Mouse (Mus musculus) heart, postnatal 0 days (tissue): ENCODE results near the gene Pex16. TPM values are rescaled to one million over a fixed set of nuclear protein-coding genes. Genes with fewer than 3 reads are reported as not detected.

Source experiments
- ATAC-seq: fragments of 200-750 bp; cut with Nextera tagmentation; 2 replicates; pipeline ENCODE4 v1.8.0; 2017; ENCODE audit warnings: low read depth, moderate number of reproducible peaks, moderate library complexity; ENCODE audit not compliant: insufficient read depth
- DNase-seq: peaks from one replicate; pipeline ENCODE4 v3.0.0-alpha.2; 2016; ENCODE audit warnings: low spot score
- H3K27ac ChIP-seq: fragments of 300-500 bp; sonication (generic); 2 replicates; pipeline ENCODE4 v1.5.1; 2014; ENCODE audit warnings: low read depth, mild to moderate bottlenecking
- H3K27me3 ChIP-seq: fragments of 300-500 bp; sonication (generic); 2 replicates; pipeline ENCODE4 v1.6.1; 2014; ENCODE audit warnings: low read length, mixed read lengths; ENCODE audit not compliant: control insufficient read depth, insufficient read depth
- H3K36me3 ChIP-seq: fragments of 300-500 bp; sonication (generic); replicated peaks from 2 replicates; pipeline ENCODE4 v1.6.1; 2014; ENCODE audit warnings: low read length, mixed read lengths; ENCODE audit not compliant: control insufficient read depth, insufficient read depth
- H3K4me1 ChIP-seq: fragments of 300-500 bp; sonication (generic); 2 replicates; pipeline ENCODE4 v1.6.1; 2014; ENCODE audit warnings: antibody characterized with exemption; ENCODE audit not compliant: control insufficient read depth, insufficient read depth
- H3K4me2 ChIP-seq: fragments of 300-500 bp; sonication (generic); 2 replicates; pipeline ENCODE4 v1.6.1; 2014; ENCODE audit warnings: low read depth, mild to moderate bottlenecking, low read length, moderate library complexity
- H3K4me3 ChIP-seq: fragments of 300-500 bp; sonication (generic); 2 replicates; pipeline ENCODE4 v1.5.1; 2014; ENCODE audit warnings: low read depth, low read length
- H3K9ac ChIP-seq: fragments of 300-500 bp; sonication (generic); replicated peaks from 2 replicates; pipeline ENCODE4 v1.6.1; 2014; ENCODE audit warnings: low read depth, low read length, mixed read lengths
- H3K9me3 ChIP-seq: fragments of 300-500 bp; sonication (generic); replicated peaks from 2 replicates; pipeline ENCODE4 v1.6.1; 2016; ENCODE audit warnings: low read length; ENCODE audit not compliant: control insufficient read depth
- CTCF ChIP-seq: IDR thresholded peaks from 2 replicates; pipeline ENCODE4 v1.5.1; 2016; ENCODE audit warnings: antibody characterized with exemption, control low read depth, low read depth
- EP300 ChIP-seq: IDR thresholded peaks from 2 replicates; pipeline ENCODE4 v1.6.1; 2016; ENCODE audit warnings: antibody characterized with exemption, low read depth
- WGBS: fragments of 180-500 bp; shearing (Covaris S2); extraction: QIAGEN DNeasy Blood & Tissue Kit; methylation state at CpG from one replicate; pipeline ENCODE4 v1.1.7; 2014; 5-methylcytosine and 5-hydroxymethylcytosine counted together
- microRNA-seq: library from miRNA; unstranded; fragments of <30 nt; microRNA quantifications from one replicate; pipeline ENCODE4, GENCODE M21; 2016
- polyA plus RNA-seq: library from polyadenylated mRNA; unstranded; fragments of >200 nt; fragmentation: Nextera tagmentation; extraction: Ambion mirVana; gene quantifications from 2 replicates; pipeline ENCODE4 v1.2.1, GENCODE M21; 2015
- total RNA-seq: library from RNA; depleted of rRNA; stranded (reverse); fragments of >200 nt; gene quantifications from 2 replicates; pipeline ENCODE4 v1.2.3, GENCODE M21; 2014; ENCODE audit warnings: low replicate concordance; rRNA removed

Gene Pex16
- total and polyA plus RNA-seq, 2 experiments from 2014 or later: 14.1 to 27.7 TPM

DNA sequence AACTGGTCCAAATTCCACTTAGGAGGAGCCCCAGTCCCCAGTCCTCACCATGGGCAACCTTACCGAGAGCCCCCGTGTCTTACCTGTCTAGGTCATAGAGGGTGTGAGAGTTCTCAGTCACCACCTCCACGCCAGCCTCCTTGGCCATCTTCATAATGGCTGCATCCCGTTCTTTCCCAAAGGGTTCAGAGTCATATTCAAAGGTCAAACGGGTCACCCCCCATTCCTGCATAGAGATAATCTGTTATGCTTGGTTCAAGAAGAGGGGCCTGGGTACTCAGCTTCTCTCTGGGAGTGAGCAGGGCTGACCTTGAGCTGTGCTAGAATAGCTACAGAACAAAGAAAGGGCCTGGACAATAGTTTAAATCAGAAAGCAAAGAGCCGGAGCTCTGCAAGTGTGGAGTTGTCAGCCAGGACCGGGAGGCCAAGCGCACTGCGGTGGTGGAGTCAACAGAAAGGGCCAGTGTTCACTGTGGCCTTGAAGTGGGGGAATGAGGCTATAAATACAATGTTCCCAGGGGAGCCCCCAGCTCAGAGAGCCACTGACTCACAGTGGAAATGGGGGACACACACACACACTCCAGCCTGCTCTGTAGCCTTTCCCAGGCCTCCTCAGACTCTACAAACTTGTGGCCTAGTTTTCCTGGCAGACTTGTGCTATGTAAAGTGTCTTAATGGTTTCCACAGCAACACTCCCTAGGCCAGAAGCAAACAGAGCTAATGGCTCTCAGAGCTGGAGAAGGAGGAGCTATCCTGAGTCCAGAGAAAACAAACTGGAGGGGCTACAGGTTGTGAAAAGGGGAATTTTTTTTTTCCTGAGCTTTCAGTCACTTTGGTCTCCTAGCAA is 50.2 kb downstream of the Pex16 start:
- peaks cover 43% of the 10 kb centered on the region for H3K36me3 ChIP-seq
- no peak for TF ChIP-seq CTCF
- TF ChIP-seq EP300: peak; percentile 22; the same call in 1 of the 2 replicates
- H3K4me2 ChIP-seq: no peak overlapping the region
- no peak overlapping the region for H3K4me3 ChIP-seq
- peak overlapping the region; percentile 20; the same call in 1 of the 2 replicates for H3K9ac ChIP-seq
- DNase-seq (peak; percentile 92), ATAC-seq (peak; percentile 60)
- no peaks in the 10 kb centered on the region for H3K9me3 ChIP-seq
- 43% methylated on average over 9 of the region's 9 CpGs for WGBS
- no peaks in the 10 kb centered on the region for H3K27me3 ChIP-seq
- peak overlapping the region; percentile 90 for H3K27ac ChIP-seq
- H3K4me1 ChIP-seq: peaks cover 62% of the 10 kb centered on the region

DNA sequence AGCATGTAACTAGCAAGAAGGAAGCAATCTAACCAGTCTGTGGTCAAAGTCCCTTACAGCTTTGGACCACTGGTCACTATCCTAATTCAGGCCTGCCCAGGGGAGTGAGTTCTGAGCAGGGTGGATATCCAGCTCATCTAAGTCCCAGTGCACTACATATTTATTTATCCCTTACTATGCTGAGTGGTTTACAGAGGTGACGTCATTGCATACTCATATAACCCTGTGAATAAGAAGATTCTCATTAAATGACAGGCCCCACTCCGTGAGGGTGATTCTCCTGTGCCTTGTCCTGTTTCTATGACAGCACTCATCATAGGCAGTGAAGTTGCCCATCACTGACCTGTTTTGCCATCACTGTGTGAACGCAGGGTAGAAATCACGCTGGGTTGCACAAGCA is 50.9 kb downstream of the Pex16 start:
- peaks cover 69% of the 10 kb centered on the region for H3K4me1 ChIP-seq
- peaks cover 37% of the 10 kb centered on the region for H3K36me3 ChIP-seq
- TF ChIP-seq CTCF (no peak), EP300 (no peak)
- H3K4me3 ChIP-seq: no peak overlapping the region
- 82% methylated on average over 4 of the region's 4 CpGs for WGBS
- no peak overlapping the region for H3K9ac ChIP-seq
- ATAC-seq (no peak), DNase-seq (no peak)
- no peaks in the 10 kb centered on the region for H3K9me3 ChIP-seq
- H3K27me3 ChIP-seq: no peaks in the 10 kb centered on the region
- peak overlapping the region; percentile 90 for H3K27ac ChIP-seq
- H3K4me2 ChIP-seq: no peak overlapping the region

DNA sequence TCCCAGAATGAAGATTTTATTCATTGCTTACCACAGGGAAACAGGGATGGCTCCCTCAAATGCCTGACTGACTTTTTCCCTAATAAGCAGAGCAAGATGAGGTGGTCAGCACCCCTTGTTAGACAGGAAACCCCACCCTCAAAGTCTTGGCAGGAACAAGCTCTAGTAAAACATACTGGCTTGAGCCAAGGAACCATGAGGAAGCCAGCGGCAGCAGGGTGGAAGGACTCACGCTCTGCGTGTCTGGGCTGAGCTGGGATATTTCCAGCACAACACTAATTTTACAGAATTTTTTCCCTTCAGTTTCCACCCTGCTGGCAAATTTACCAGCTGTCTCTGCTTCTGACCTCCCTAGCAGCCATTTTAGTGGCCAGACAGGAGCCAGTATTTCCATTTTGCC is 52.0 kb downstream of the Pex16 start:
- Histone ChIP-seq H3K9me3 (no peaks in the 10 kb centered on the region), H3K4me3 (no peak overlapping the region), H3K4me1 (peaks cover 79% of the 10 kb centered on the region), H3K36me3 (peaks cover 26% of the 10 kb centered on the region; the same call in 1 of the 2 replicates), H3K27ac (peak overlapping the region; percentile 90), H3K9ac (no peak overlapping the region), H3K27me3 (no peaks in the 10 kb centered on the region), H3K4me2 (no peak overlapping the region)
- no peak for ATAC-seq
- 54% methylated on average over 3 of the region's 3 CpGs for WGBS
- DNase-seq: peak; percentile 67
- TF ChIP-seq CTCF: no peak
- TF ChIP-seq EP300: 0 out of 2 replicates have a peak, but pooled peaks have one; percentile 31

DNA sequence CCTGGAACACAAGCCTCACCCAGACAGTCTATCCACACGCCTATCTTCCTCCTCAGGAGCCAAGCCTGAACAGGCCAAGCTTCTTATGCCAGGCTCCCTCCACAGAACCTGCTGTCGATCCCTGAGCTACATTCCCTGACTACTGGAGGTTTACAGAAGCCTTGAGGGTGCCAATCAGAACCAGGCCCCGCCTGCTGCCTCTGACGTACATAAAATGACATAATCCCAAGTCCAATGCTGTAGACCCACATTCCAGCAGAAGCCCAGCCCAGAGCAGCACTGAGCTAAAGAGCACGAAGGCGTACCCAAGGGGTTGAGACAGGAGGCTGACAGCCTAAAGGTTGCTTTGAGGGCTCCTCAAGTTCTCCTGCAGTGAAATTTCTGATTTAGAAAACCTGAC is 53.4 kb downstream of the Pex16 start:
- peak overlapping the region; percentile 32; the same call in 1 of the 2 replicates for H3K9ac ChIP-seq
- DNase-seq (peak; percentile 92), ATAC-seq (peak; percentile 57)
- no peak; the same call in 1 of the 2 replicates for TF ChIP-seq CTCF
- TF ChIP-seq EP300: no peak
- peak overlapping the region; percentile 90 for H3K27ac ChIP-seq
- peaks cover 11% of the 10 kb centered on the region; the same call in 1 of the 2 replicates for H3K36me3 ChIP-seq
- H3K4me2 ChIP-seq: peak overlapping the region; percentile 8; the same call in 1 of the 2 replicates
- 27% methylated on average over 6 of the region's 6 CpGs for WGBS
- no peaks in the 10 kb centered on the region for H3K27me3 ChIP-seq
- H3K4me3 ChIP-seq: no peak overlapping the region
- H3K4me1 ChIP-seq: peaks cover 91% of the 10 kb centered on the region
- H3K9me3 ChIP-seq: no peaks in the 10 kb centered on the region

DNA sequence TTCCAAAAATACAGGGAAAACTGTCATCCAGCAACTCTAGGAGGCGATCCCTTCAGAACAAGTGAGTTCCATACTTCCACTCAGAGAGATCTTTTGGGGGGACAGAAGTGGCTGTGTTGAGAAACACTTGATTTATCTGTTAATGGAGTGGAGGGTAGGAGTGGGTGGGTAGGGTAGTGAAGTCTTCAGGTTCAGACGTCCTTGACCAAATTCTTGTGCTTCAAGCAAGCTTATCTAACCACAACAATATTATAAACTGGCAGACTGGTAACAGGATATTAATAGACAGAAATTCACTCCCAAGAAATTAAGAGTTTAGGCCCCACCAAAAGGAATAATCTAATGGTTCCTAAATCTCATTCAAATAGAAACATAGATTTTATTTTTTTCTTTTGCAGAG is 55.6 kb downstream of the Pex16 start:
- WGBS: 68% methylated on average over 2 of the region's 2 CpGs
- TF ChIP-seq EP300 (no peak), CTCF (no peak)
- Histone ChIP-seq H3K36me3 (peaks cover 8% of the 10 kb centered on the region; the same call in 1 of the 2 replicates), H3K9ac (no peak overlapping the region; the same call in 1 of the 2 replicates), H3K4me3 (no peak overlapping the region), H3K27ac (peak overlapping the region; percentile 73), H3K4me2 (no peak overlapping the region), H3K9me3 (no peaks in the 10 kb centered on the region), H3K27me3 (no peaks in the 10 kb centered on the region), H3K4me1 (peaks cover 77% of the 10 kb centered on the region)
- ATAC-seq: no peak
- DNase-seq: no peak

Small RNA genes within 50 kb of the gene (microRNA-seq; reads per million reads assigned to microRNA genes)
- not detected for gene Mir7000

Other genes with a start within 250 kb of the Pex16 start
- not detected in 2 replicates for gene Large2, start 193 bp downstream of the Pex16 start, total RNA-seq
- gene Large2, start 193 bp downstream of the Pex16 start, polyA plus RNA-seq: 0.25 and 0.47 TPM in 2 replicates
- gene 1700029I15Rik, start 7.9 kb downstream of the Pex16 start, total RNA-seq: 2.8 and 4.6 TPM in 2 replicates
- gene 1700029I15Rik, start 7.9 kb downstream of the Pex16 start, polyA plus RNA-seq: 0.56 and 0.87 TPM in 2 replicates
- 5.6 and 8.4 TPM in 2 replicates for gene Mapk8ip1, start 26.6 kb downstream of the Pex16 start, total RNA-seq
- 2.7 and 3.1 TPM in 2 replicates for gene Mapk8ip1, start 26.6 kb downstream of the Pex16 start, polyA plus RNA-seq
- 9.5 and 15.3 TPM in 2 replicates for gene Cry2, start 59.4 kb downstream of the Pex16 start, total RNA-seq
- 14.0 and 17.3 TPM in 2 replicates for gene Cry2, start 59.4 kb downstream of the Pex16 start, polyA plus RNA-seq
- gene Slc35c1, start 85.9 kb downstream of the Pex16 start, total RNA-seq: 2.7 and 4.6 TPM in 2 replicates
- gene Slc35c1, start 85.9 kb downstream of the Pex16 start, polyA plus RNA-seq: 5.0 and 5.1 TPM in 2 replicates
- gene Chst1, start 225.0 kb downstream of the Pex16 start, total RNA-seq: 1.5 and 2.3 TPM in 2 replicates
- 1.5 and 1.7 TPM in 2 replicates for gene Chst1, start 225.0 kb downstream of the Pex16 start, polyA plus RNA-seq